Mouse (Mus musculus) lung, postnatal 14 days (tissue): ENCODE results near the gene Tmem116.
A peak's percentile ranks its signal among the peaks of the same experiment; 100 is the strongest.

Experiments used
- DNase-seq: peaks from one replicate; pipeline ENCODE4 v3.0.0; 2021

Tmem116 gene

GRCm38 (mm10) chr5:121543370-121543769, 91.7 kb downstream of the Tmem116 start:
- no peak for DNase-seq

DNA sequence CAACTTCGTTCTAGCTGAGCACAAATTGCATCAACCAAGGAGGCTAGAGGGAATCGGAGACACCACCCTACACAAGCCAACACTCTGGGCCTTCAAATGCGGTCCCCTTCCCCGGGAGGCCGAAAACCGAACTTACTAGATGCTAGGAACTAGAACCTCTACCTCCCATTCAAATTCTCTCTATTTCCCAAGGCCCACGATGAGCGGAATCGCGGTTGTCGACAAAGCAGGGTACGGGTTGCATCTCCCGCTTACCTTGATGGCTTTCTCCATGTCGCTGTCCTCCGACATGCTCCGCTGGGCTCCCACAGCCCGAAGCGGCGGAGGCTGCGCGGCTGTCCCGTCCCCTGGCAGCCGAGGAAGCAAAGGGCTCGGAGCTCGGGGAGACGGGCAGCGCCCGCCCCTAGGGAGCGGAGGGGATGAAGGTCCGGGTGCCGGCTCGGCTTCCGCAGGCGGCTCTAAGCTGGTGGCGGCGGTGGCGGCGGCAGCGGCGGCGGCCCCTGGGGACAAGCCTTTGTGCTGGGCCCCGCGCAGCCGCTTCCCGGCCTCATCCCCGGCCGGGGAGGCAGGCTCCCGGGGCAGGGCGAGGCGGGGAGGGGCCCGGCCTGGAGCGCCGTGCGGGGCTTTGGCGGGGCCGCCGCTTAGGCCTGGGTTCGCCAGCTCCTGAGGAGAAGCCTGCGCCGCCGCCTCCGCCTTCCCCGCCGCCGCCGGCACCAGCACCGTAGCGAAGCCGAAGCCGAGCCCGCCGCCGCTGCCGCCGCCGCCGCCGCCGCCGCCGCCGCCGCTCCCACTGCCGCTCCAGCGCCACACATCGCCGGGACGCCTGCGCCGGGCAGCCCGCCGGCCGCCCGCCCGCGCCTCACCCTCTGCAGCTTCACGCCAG, 93.5 kb downstream of the Tmem116 start, which contains the start of the genes Adam1a and Gm42878:
Adam1a (minus strand) TSS at position 573 of the 883 bp plus-strand sequence.
Gm42878 (minus strand) TSS at position 573 of the 883 bp plus-strand sequence.
- DNase-seq = peak; percentile 41

GRCm38 (mm10) chr5:121545793-121546529, 94.3 kb downstream of the Tmem116 start, which contains the start of gene Mapkapk5:
Mapkapk5 (minus strand) TSS chr5:121545905.
- peak; percentile 98 for DNase-seq

DNA sequence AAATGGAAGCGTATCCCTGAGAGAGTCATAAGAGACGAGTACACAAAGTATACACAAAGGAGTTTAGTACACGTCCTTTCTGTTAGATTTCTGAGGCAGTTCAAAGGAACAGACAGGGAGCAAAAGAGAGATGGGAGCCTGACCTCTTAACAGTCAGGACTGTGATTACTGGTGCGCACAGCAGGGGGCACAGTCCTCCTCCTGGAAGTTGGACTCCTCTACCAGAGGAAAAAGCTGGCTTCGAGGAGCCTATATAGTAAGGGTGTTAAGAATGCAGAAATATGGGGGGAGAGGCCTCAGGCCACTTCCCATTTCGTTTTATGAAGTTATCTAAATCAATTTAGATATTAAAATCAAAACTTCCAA, 94.8 kb downstream of the Tmem116 start:
- DNase-seq = peak; percentile 57

DNA sequence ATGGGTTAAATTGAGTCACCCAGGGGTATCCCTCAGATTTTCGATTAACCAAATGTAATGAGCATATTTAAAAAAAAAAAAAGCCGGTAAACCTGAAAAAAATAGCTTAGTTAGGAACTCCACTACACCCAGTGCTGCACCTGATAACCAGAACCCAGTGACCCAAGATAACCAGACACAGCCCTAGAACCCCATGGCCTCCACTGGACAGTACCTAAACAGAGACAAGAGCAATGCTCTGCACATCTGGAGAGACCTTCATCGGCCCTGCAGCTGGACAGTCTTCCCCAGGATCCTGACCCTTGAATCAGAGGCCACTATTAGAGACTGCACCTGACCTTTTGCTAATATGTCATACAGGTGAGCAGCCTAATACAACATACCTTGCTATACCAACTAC, 95.4 kb downstream of the Tmem116 start:
- no peak for DNase-seq

- no peak for DNase-seq
Observed at GRCm38 (mm10) chr5:121549196-121549595, 97.5 kb downstream of the Tmem116 start.

DNA sequence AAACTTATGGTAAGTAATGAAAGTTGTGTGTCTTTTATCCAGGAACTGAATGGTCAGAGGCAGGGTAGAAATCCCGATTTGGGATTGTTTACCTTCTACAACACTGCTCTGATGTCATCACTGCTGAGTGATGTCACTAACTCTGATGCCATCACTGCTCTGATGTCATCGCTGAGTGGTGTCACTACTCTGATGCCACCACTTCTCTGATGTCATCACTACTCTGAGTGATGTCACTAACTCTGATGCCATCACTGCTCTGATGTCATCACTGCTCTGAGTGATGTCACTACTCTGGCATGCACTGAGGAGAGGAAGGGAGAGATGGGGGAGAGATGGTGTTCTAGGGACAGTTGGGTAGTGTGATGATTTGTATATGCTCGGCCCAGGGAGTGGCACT, 110.7 kb downstream of the Tmem116 start:
- no peak for DNase-seq

DNA sequence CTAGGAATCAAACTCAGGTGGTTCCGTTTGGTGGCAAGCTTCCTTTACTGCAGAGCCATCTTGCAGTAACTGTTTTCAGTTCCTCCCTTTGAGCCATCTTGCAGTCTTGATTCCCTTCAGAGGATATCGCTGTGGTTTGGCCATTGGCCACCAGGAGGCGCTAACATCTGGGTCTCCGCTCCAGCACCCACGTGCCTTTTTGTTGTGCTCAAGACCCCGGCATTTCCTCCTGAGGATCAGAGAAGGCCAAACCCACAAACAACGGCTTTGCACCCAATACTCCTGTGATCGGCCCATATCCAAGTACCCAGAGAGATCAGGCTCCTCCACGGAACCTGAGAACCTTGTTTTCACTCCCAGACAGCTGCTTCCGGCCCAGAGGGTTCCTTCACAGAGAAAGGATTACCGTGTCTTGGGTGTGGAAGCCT, 112.8 kb downstream of the Tmem116 start:
- peak; percentile 96 for DNase-seq

DNA sequence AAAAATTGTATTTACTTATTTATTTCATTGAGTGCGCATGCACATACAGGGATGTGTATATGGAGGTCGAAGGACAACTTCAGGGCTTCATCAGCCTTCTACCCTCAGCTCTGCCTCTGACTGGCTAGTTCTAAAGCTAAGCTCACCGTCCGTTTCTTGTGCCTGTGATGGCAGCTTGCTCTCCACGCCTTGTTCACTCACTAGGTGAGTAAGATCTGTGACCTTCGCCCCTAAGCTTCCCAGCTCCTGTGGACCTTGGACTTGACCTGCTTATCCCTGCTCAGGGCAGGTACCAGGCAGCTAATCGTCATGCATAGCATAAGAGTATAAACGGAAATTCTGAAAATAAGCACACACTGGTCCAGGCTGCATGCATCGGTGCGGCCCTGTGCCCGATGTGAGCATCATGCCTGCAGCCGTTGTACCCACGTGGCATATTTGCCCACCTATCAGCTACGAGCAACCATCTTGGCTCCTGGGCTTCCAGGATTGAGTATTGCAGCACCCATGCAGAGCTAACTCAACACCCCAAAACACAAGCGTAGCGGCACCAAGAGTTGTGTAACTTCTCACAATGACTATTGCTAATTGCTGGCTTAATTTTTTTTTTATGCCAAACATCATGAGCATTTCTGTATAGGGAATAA, 114.5 kb downstream of the Tmem116 start:
- DNase-seq = no peak

GRCm38 (mm10) chr5:121569881-121570420, 118.3 kb downstream of the Tmem116 start:
- DNase-seq = peak; percentile 54

GRCm38 (mm10) chr5:121570787-121571186, 119.1 kb downstream of the Tmem116 start:
- no peak for DNase-seq
